Mouse (Mus musculus) midbrain, embryonic 11.5 days (tissue): Measurements from ENCODE around the gene Rap1b. TPM values are rescaled to one million over a fixed set of nuclear protein-coding genes. Genes with fewer than 3 reads are reported as not detected.

ENCODE experiments used
- ATAC-seq: fragments of 200-750 bp; cut with Nextera tagmentation; 2 replicates; pipeline ENCODE4 v1.8.0; 2017; ENCODE audit warnings: moderate TSS enrichment, moderate library complexity; ENCODE audit not compliant: low FRiP score
- DNase-seq: peaks from one replicate; pipeline ENCODE4 v3.0.0; 2015; ENCODE audit warnings: low spot score; ENCODE audit errors: missing footprints
- H3K27ac ChIP-seq: fragments of 300-500 bp; sonication (generic); 2 replicates; pipeline ENCODE4 v1.5.1; 2014; ENCODE audit warnings: low read depth, low read length
- H3K27me3 ChIP-seq: fragments of 300-500 bp; sonication (generic); 2 replicates; pipeline ENCODE4 v1.6.1; 2014; ENCODE audit warnings: mild to moderate bottlenecking, low read length, moderate library complexity, mixed read lengths; ENCODE audit not compliant: control insufficient read depth, insufficient read depth
- H3K36me3 ChIP-seq: fragments of 300-500 bp; sonication (generic); 2 replicates; pipeline ENCODE4 v1.6.1; 2014; ENCODE audit warnings: mild to moderate bottlenecking, low read length, moderate library complexity, mixed read lengths; ENCODE audit not compliant: control insufficient read depth, insufficient read depth
- H3K4me1 ChIP-seq: fragments of 300-500 bp; sonication (generic); 2 replicates; pipeline ENCODE4 v1.6.1; 2014; ENCODE audit warnings: low read length; ENCODE audit not compliant: control insufficient read depth, insufficient read depth
- H3K4me2 ChIP-seq: fragments of 300-500 bp; sonication (generic); 2 replicates; pipeline ENCODE4 v1.6.1; 2014; ENCODE audit warnings: mild to moderate bottlenecking, moderate library complexity
- H3K4me3 ChIP-seq: fragments of 300-500 bp; sonication (generic); 2 replicates; pipeline ENCODE4 v1.5.1; 2014; ENCODE audit warnings: low read depth, low read length
- H3K9ac ChIP-seq: fragments of 300-500 bp; sonication (generic); 2 replicates; pipeline ENCODE4 v1.6.1; 2014; ENCODE audit warnings: low read length
- H3K9me3 ChIP-seq: fragments of 300-500 bp; sonication (generic); 2 replicates; pipeline ENCODE4 v1.6.1; 2016; ENCODE audit warnings: low read length; ENCODE audit not compliant: control insufficient read depth
- WGBS: fragments of 180-500 bp; shearing (Covaris S2); extraction: QIAGEN DNeasy Blood & Tissue Kit; methylation state at CpG from one replicate; pipeline ENCODE4 v1.1.7; 2014; 5-methylcytosine and 5-hydroxymethylcytosine counted together
- polyA plus RNA-seq: library from polyadenylated mRNA; unstranded; fragments of >200 nt; fragmentation: Nextera tagmentation; extraction: Ambion mirVana; gene quantifications from 2 replicates; pipeline ENCODE4 v1.2.1, GENCODE M21; 2014

Gene Rap1b
- polyA plus RNA-seq, 1 experiment from 2014 or later, result 172 TPM

DNA sequence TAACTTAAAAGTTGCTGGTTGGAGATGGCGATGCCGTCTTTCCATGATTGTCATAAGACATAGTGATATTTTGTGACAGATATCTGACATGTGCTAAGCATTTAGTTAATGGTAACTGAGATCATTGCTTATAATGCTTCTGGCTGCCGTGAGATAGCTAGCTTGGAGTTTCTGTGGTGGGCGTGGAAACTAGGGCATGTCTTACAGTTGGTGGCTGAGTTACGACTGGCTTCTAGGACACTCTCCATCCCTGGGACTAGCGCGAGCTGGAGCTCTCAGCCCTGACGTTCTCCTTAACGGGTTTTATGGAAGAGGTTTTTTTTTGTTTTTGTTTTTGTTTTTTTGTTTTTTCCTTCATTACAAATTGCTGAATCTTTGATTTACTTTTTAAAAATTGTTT is 32.8 kb upstream of the Rap1b start:
- Histone ChIP-seq H3K36me3 (no peaks in the 10 kb centered on the region), H3K9me3 (no peaks in the 10 kb centered on the region), H3K27ac (no peak overlapping the region), H3K9ac (no peak overlapping the region), H3K4me3 (no peak overlapping the region), H3K4me2 (no peak overlapping the region), H3K27me3 (no peaks in the 10 kb centered on the region), H3K4me1 (no peaks in the 10 kb centered on the region)
- DNase-seq (no peak), ATAC-seq (no peak)
- WGBS, result 93% methylated on average over 9 of the region's 9 CpGs

DNA sequence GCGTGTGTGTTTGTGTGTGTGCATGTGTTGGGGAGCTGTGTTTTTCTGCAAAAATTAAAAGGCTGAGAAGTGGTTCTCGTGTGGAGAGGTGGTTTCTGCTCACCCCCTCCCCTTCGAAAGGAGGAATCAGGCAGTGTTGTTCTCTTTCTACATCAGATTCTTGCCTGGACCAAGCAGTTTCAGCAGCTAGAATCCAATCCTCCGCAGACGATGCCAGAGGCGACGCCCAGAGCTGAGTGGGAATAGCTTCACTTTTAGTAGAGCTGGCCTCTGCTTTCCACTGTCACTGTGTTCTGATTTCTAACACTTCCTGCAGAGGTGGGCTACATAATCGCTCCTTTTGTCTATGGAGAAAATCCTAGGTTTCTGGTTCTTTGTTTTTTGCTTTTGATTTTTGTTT is 31.0 kb upstream of the Rap1b start:
- Histone ChIP-seq H3K4me1 (no peaks in the 10 kb centered on the region), H3K4me2 (no peak overlapping the region), H3K9me3 (no peaks in the 10 kb centered on the region), H3K9ac (no peak overlapping the region), H3K4me3 (no peak overlapping the region), H3K27me3 (no peaks in the 10 kb centered on the region), H3K27ac (no peak overlapping the region), H3K36me3 (no peaks in the 10 kb centered on the region)
- DNase-seq (no peak), ATAC-seq (no peak)
- WGBS, result 83% methylated on average over 8 of the region's 8 CpGs

DNA sequence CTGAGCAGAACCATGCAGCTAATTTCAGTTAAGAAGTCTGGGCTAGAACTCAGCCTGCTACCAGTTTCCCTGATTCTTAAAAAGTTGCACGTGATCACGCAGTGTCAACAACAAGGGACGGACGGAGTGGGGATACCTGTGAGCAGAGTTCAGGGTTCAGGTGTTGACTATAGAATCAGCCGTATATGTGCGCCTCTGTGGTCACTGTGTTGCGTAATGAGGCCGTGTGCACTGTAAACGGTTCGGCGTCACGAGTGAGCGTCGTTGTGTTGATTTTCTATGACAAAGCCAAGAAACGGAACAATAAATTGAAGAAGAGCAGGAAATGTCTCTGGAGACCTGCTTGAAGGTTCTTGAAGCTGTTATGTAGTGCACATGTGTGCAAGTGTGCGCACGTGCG is 30.6 kb upstream of the Rap1b start:
- no peak overlapping the region for H3K9ac ChIP-seq
- H3K4me3 ChIP-seq, result no peak overlapping the region
- no peaks in the 10 kb centered on the region for H3K9me3 ChIP-seq
- H3K27ac ChIP-seq, result no peak overlapping the region
- no peaks in the 10 kb centered on the region for H3K27me3 ChIP-seq
- ATAC-seq (no peak), DNase-seq (no peak)
- no peak overlapping the region for H3K4me2 ChIP-seq
- 96% methylated on average over 18 of the region's 18 CpGs for WGBS
- no peaks in the 10 kb centered on the region for H3K36me3 ChIP-seq
- H3K4me1 ChIP-seq, result no peaks in the 10 kb centered on the region

DNA sequence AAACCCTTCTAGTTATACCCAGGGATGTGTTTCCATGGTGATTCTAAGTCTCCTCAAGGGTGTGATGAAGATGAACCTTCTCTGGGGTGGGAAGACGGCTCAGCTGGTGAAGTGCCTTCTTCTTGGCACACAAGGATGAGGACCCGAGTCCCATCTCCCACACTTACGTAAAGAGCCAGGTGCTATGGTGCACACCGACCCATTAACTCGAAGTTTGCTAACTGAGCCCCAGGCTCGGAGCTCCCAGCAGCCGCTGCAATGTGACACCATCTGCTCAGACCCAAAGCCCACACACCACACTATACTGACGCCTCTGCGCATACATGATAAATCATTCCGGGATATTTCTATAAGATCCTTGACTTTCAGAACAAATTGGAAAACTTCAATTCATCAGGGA is 29.1 kb upstream of the Rap1b start:
- H3K9me3 ChIP-seq, result no peaks in the 10 kb centered on the region
- no peaks in the 10 kb centered on the region for H3K36me3 ChIP-seq
- DNase-seq, result no peak
- H3K4me2 ChIP-seq, result no peak overlapping the region
- H3K27me3 ChIP-seq, result no peaks in the 10 kb centered on the region
- WGBS, result 80% methylated on average over 10 of the region's 10 CpGs
- H3K4me1 ChIP-seq, result no peaks in the 10 kb centered on the region
- no peak overlapping the region for H3K27ac ChIP-seq
- no peak overlapping the region for H3K9ac ChIP-seq
- no peak overlapping the region for H3K4me3 ChIP-seq
- ATAC-seq, result no peak

DNA sequence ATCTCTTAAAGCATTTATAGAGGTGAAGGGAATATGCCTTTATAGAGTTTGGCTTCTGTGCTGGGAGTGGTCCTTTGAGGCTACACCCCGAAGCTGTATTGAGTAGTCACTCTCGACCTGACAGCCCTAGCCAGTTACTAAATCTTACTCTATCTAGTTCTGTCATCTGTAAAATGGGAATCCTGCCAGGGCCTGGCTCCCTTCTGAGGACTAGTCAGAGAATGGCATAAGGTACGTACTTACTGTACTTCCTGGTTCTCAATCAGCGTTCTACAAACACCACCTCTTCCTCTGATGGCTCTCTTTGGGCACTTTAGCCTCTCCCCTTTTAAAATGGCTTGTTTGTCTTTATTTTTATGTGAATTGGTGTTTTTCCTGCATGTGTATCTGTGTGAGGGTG is 28.1 kb upstream of the Rap1b start:
- WGBS, result 88% methylated on average over 4 of the region's 4 CpGs
- no peaks in the 10 kb centered on the region for H3K36me3 ChIP-seq
- H3K9me3 ChIP-seq, result no peaks in the 10 kb centered on the region
- H3K4me1 ChIP-seq, result no peaks in the 10 kb centered on the region
- DNase-seq (no peak), ATAC-seq (no peak)
- H3K27me3 ChIP-seq, result no peaks in the 10 kb centered on the region
- no peak overlapping the region for H3K9ac ChIP-seq
- no peak overlapping the region for H3K4me3 ChIP-seq
- H3K4me2 ChIP-seq, result no peak overlapping the region
- H3K27ac ChIP-seq, result no peak overlapping the region

DNA sequence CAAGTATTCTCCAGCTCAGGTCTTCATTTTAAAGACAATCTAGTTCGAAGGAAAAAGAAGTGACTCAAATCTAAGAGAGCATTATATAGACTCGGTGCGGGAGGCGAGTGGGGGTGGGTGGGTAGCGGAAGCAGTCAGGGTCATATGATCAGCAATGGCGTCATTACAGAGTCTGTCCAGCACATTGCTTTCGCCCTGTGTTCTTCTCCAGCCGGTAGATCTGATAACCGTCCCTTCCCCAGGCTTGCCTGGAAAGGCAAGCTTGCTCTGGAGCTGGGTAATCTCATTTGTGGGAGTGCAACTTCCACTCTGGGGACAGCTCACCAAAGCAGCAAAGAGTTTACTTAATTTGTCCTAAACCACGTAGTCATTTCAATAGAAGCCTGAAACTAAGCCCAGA is 26.6 kb upstream of the Rap1b start:
- ATAC-seq (no peak), DNase-seq (no peak)
- Histone ChIP-seq H3K9ac (no peak overlapping the region), H3K4me3 (no peak overlapping the region), H3K27ac (no peak overlapping the region), H3K27me3 (no peaks in the 10 kb centered on the region), H3K36me3 (no peaks in the 10 kb centered on the region), H3K4me2 (no peak overlapping the region), H3K4me1 (no peaks in the 10 kb centered on the region), H3K9me3 (no peaks in the 10 kb centered on the region)
- WGBS, result 83% methylated on average over 10 of the region's 10 CpGs

DNA sequence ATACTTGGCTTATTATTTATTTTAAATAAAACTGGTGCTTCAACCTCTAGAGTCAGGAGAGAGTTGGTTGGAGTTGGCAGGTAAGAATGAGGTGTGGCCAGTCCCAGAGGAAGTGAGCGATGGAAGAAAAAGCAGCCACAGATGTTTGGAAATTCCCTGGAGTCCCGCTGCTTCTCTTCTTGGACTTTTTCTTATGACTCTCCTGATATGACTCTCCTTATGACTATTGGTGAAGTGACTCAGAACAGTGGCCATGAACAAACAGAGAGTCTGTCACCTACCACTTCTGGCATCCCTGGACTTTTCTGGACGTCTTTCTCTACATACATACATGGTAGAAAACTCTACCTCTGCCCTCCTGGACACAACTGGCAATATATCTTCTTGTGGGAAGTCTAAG is 21.5 kb upstream of the Rap1b start:
- DNase-seq (no peak), ATAC-seq (no peak)
- H3K36me3 ChIP-seq, result no peaks in the 10 kb centered on the region
- H3K4me1 ChIP-seq, result no peaks in the 10 kb centered on the region
- no peak overlapping the region for H3K4me3 ChIP-seq
- H3K27ac ChIP-seq, result no peak overlapping the region
- H3K27me3 ChIP-seq, result no peaks in the 10 kb centered on the region
- WGBS, result 93% methylated on average over 3 of the region's 3 CpGs
- no peak overlapping the region for H3K9ac ChIP-seq
- H3K9me3 ChIP-seq, result no peaks in the 10 kb centered on the region
- no peak overlapping the region for H3K4me2 ChIP-seq

DNA sequence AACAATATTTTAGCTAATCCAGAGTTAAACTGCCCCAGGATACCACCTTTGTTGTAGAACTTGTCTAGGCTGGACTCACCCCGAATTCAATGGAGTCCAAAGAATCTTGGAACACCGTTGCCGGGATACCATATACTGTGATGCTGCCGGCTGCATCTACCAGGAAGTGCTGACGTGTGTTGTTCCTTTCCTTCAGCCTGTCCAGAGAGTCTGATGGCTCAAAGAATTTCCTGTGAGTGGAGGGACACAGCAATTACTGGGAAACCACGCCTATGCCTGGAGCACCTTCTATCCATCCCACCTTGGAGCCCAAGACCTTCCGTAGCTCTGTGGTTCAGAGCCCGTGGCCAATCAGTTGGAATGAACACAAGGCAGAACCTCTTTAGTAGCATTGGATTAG is 20.8 kb upstream of the Rap1b start:
- ATAC-seq, result no peak
- Histone ChIP-seq H3K9ac (no peak overlapping the region), H3K4me3 (no peak overlapping the region), H3K9me3 (no peaks in the 10 kb centered on the region), H3K4me2 (no peak overlapping the region), H3K27me3 (no peaks in the 10 kb centered on the region), H3K27ac (no peak overlapping the region), H3K4me1 (no peaks in the 10 kb centered on the region), H3K36me3 (no peaks in the 10 kb centered on the region)
- no peak for DNase-seq
- WGBS, result 71% methylated on average over 8 of the region's 8 CpGs

DNA sequence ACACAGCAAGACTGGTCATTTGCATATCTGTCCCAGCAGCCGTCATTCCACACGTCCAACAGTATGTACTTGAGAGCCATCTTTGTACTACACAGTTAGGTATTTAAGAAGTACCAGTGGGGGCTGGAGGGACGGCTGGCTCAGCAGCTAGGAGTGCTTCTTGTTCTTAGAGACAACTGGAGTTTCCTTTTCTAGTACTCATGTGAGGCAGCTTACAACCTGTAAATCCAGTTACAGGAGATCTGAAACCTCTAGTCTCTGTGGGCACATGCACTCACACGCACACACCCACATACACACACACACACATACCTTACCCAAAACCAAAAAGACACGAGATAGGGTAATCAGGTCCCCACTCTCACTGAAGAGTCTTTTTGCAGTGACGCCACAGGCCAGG is 18.9 kb upstream of the Rap1b start:
- no peak overlapping the region for H3K4me3 ChIP-seq
- H3K4me1 ChIP-seq, result no peaks in the 10 kb centered on the region
- H3K4me2 ChIP-seq, result no peak overlapping the region
- 81% methylated on average over 6 of the region's 6 CpGs for WGBS
- no peak for DNase-seq
- no peak overlapping the region for H3K9ac ChIP-seq
- H3K9me3 ChIP-seq, result no peaks in the 10 kb centered on the region
- H3K27me3 ChIP-seq, result no peaks in the 10 kb centered on the region
- no peak for ATAC-seq
- no peaks in the 10 kb centered on the region for H3K36me3 ChIP-seq
- no peak overlapping the region for H3K27ac ChIP-seq

DNA sequence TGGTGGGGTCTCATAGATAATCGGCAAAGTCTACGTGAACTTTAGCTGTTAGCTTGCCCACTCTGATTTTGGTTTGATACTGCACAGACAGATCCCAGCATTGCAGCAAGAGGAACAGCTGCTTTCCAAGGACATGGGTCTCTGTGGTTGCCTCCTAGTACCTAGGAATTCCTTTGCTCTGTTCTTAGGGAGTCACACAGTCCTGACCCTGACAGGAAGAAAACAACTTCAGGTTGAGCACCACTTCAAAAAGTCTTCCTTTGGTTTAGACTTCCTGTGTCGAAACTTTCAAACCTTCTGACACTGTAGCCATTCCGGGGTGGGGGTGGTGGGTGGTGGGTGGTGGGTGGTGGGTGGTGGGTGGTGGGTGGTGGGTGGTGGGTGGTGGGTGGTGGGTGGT is 18.4 kb upstream of the Rap1b start:
- no peak for ATAC-seq
- no peaks in the 10 kb centered on the region for H3K4me1 ChIP-seq
- WGBS, result 94% methylated on average over 4 of the region's 4 CpGs
- no peak overlapping the region for H3K27ac ChIP-seq
- H3K4me2 ChIP-seq, result no peak overlapping the region
- H3K36me3 ChIP-seq, result no peaks in the 10 kb centered on the region
- H3K9me3 ChIP-seq, result no peaks in the 10 kb centered on the region
- no peak overlapping the region for H3K4me3 ChIP-seq
- DNase-seq, result peak; percentile 35
- H3K9ac ChIP-seq, result no peak overlapping the region
- H3K27me3 ChIP-seq, result no peaks in the 10 kb centered on the region
